Mouse (Mus musculus) liver (tissue): Measurements from ENCODE around the gene Orai3.

ENCODE experiments used
- DNase-seq: peaks from one replicate; pipeline ENCODE4 v3.0.0-alpha.2; 2020; ENCODE audit warnings: mixed read lengths

The Orai3 gene

DNA sequence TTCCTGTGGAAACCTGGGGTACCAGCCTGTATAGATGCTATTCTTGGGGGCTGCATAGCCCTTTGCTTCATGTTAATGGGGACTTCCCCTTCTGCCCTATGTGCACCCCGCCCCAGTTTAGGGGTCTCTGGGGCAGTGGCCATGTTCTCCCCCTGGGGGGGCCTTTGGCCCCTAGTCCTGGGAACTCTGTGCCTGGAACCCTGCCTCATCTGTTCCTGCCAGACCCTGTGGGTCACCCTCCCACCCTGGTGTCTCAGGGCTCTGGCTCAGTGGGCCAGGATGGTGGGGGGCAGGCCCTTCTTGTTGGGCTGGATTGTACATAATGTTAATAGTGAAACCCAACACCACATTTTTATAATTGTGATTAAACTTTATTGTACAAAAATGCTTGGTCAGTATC lies 30.1 kb downstream of the Orai3 start:
- DNase-seq = no peak

DNA sequence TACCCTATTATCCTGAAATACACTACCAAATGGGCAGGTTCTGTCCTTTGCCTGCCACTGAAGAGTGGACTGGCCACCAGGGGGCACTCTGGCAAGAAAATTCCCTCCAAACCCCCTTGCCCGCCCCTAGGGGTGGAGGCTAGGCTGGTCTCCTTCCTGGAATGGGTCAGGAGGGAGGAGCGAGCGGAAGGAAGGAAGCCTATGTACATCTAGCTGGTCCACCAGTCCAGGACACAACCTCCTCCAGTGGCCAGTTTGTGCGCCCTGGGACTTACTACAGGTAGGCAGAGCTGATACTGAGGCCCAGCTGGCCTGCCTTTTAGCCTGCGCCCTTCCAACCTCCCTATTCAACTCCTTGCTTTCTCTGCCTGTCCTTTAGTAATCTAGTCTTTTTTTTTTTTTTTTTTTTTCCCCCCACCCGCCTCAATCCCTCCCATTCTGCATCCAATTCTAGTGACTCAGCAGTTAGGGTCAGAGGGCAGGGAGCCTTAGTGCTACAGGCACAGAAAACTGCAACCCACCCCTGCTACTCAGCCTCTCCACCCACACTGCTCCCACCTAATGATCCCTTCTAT lies 30.9 kb downstream of the Orai3 start, which contains the start of gene Hsd3b7:
Hsd3b7 (plus strand) TSS at position 170 of the 575 bp plus-strand sequence.
- DNase-seq = peak; percentile 88

DNA sequence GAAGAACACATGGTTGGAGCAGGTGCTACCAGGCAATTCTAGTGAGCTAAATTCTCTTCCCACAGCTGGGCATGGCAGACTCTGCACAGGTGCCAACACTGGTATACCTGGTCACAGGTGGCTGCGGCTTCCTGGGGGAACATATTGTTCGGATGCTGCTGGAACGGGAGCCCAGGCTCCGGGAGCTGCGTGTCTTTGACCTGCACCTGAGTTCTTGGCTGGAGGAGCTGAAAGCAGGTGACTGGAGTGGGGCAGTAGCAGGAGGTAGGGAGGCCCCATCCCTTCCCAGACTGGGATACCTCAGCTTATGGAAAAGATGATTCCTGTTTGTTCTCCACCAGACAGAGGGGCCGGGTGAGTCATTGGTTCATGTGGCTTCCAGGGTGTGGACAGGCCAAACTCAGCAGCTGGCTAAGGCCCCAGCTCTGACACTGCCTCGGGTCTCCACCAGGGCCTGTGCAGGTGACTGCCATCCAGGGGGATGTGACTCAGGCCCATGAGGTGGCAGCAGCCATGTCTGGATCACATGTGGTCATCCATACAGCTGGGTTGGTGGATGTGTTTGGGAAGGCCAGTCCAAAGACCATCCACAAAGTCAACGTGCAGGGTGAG lies 31.5 kb downstream of the Orai3 start:
- no peak for DNase-seq

DNA sequence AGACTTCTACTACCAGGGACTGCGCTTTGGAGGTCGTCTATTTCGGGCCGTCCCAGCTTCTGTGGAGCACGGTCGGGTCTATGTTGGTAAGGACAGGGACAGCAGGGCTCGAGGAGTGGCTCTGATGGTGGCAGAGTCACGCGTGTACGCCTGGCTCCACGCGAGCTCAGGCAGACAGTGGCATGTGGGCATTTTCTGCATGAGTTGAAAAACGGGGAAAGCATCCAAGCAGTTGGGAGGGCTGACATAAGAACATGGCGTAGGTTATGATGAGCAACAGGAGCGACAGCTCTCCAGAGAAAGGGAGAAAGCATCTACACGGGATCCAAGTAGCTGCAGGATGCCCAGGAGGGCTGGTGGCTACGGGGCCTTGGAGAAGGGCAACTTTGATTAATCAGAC lies 32.7 kb downstream of the Orai3 start:
- DNase-seq = no peak

DNA sequence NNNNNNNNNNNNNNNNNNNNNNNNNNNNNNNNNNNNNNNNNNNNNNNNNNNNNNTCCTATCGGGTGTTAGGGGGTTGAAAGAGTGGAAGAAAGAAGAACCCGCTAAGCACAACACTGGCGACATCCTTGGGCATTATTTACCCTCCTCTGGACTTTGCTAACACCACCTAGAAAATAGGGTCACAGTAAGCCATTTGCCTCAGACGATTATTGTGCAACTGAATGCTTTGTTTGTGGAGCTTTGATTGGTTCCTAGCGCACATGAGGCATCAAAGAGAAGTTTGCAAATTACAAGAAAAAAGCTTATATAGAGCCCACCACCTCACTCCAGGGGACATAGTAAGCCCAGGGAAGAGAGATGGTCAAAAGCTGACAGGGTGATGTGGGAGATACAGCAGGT lies 39.2 kb downstream of the Orai3 start:
- no peak for DNase-seq

DNA sequence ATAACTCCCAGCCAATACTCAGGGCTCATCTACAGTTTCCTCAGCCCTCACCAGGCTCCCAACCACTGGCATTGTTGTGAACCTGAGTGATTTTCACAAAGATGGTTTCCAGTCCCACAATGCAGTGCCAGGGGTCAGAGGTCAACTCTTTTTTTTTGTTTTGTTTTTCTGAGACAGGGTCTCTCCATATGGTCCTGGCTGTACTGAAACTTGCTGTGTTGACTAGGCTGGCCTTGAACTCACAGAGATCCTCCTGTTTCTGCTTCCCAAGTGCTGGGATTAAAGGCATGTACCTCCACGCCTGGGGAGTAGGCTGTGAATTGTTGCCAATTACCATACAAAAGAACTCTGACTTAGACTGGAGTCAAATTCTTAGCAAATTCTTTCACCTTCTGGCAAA lies 40.2 kb downstream of the Orai3 start:
- DNase-seq = no peak

DNA sequence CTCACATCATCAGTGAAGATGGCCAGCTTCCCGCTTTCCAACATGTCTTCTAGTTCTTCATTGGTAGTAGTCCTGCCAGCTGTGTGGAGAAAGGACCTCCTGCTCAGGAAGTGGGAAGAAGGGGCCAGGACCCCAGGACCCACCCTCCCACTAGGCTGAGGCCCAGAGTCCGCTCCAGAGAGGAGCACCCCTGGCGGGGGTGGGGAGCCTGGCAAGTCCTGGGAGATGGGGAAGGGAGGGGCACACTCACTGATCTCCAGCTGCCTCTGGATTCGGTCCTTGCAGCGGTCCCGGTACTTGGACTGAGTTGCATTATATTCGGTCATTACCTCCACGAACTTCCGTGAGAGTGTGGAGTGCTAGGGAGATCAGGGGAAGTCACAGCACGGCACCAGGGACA lies 41.0 kb downstream of the Orai3 start:
- DNase-seq = no peak

DNA sequence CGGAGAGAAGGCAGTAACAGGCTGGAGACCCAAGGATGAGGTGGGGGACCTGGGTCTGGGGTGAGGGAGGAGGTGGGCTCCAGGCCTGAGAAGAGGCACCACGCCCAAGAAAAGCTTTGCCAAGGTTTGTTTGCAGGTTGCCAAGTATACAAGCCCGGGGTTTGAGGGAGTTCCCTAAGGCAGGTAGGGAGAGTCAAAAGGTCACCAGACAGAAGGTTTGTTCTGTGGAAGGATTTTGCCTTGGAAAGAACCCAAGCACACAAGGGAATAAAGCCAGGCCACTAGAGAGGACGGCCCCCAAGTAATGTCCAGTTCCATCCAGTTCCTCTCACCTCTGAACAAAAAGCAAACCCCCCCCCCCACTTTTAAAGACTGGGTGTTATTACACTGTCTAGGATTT lies 41.6 kb downstream of the Orai3 start:
- no peak for DNase-seq

DNA sequence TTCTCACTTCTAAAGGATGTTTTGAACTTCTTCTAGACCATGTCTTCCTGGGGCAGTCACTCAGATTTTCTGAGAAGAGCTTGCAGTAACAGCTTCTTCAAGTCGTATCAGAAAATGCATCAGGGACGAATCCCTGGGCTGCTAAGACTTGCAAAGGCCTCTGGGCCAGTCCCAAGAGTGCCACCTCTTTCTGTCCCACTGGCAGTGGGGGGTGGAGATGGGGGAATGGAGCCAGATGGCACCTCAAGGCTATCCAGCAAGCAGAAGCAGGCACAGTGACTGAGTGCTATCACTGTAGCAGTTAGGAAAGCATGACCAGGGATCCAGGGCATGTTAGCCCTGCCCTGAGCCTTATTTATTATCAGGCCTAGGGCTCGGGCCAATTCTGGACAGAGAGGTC lies 42.7 kb downstream of the Orai3 start:
- no peak for DNase-seq

DNA sequence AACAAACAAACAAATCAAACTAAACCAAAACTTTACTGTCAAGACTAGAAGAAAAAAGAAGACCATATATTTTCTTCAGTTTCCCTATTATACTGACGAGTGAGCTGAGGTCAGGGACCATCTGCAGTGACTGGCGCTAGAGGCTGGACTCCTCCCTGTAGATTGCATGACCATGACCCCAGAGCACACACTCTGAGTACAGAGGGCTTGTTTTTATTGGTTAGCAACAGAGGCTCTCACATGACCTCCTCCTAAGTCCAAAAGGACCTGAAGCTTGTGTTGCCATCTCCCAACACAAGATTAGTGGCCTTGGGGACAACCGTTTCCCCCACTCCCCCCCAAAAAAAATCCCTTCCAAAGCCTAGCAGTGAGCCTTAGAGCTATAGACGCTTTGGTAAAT lies 44.2 kb downstream of the Orai3 start:
- no peak for DNase-seq

DNA sequence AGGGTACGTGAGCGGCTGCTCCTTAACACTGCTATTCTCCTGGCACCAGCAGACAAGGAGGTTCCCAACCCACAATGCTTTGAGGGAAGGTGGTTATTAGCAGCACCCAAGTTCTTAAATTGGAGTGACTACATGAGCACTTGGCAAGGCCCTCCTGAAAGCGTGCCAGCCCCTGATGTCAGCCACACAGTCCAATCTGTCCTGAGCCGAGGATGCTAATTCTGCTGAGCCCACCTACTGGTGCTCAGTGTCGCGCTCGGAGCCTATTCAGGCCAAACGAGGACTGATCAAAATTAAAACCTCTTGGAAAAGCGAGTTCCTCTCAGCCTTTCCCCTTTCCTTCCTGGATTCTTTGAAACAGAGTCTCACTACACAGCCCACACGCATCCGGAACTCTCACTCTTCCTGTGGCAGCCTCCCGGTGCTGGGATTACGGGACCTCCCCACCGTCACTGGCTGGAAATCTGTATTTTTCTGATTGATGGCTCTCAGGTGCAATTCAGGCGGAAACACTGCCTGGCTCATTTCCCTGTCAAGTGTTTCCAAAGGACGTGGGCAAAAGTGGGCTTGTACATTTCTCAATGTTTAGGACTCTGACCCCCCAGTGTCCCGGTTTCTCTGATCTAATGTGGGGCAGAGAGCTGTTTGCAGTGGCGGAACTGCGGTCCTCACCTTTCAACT lies 44.8 kb downstream of the Orai3 start:
- DNase-seq = no peak

DNA sequence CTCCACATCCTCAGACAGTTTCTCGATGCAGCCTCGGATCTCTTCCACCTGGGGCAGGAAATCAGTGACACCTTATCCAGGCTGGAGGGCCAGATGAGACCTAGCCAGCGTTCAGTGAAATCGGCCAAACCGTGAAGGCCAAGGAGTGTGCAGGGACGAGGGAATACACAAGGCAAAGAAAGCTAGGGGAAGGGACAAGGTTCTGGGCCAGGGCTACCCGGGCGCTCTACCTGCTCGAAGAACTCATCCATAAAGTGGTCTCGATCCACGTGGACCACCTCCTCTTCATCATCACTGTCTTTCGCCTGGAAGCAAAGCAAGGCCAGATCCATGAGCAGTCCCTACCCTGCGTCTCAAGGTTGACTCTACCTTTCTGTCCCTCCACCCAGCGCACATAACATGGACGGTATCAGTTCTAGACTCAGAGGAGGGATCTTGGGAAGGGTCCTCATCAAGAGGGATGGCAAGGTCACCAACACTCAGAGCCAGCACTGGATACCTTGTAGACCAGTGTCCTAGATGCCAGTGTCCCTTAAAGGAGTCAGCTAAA lies 45.6 kb downstream of the Orai3 start:
- DNase-seq = no peak

DNA sequence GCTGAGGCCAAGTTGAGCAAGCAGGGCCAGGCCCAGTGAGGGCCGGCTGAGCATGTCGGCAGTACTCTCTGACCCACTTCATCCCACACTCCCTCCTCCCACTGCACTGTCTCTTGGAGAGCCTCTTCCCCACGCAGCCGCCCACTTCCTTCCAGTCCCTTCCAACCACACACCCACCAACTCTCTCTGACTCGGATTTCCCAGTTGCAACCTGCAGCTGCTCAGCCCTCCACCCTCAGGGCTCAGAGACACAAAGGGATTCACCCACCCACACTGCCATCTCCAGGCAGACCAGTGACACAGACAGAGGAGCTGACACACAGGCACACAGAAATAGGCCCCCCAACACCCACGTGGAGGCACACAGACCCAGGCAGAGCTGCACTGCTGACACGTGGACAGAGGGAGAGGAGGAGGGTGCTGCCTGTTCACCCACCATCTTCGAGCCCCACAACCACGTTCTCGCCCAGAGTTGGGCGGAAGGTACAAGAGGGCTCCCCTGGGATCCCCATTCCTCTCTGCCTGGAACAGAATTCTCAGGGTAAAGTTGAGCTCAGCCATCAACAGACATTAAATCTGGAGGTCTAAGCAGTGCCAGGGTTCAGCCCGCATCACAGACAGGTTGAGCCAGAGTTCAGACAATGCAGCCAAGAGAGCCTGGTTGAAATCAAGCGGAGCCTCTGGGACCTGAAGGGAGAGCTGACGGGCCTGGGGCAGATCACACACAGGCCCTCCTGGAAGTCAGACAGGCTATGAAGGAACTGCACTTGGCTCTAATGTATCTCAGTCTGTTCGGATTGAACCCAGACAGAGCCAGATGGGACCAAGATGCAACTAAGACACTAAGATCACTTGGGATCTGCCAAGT lies 46.6 kb downstream of the Orai3 start:
- peak; percentile 49 for DNase-seq

DNA sequence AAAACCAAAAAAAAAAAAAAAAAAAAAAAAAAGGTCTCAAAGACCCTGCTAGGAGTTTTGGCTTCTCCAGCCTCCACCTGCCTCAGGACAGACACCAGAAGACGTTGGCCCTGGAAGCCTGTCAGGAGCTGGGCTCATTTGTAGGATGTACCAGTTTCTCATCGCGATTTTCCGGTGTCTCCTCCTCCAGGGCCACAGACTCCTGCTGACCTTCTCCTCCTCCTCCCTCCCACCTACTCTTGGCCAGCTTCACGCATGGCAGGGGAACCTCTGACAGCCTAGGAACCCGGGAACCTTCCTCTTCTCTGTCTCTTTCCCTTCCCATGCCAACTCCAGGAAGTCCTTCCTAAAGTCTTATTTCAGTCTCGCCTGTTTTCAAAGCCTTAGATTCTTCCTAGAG lies 47.4 kb downstream of the Orai3 start:
- DNase-seq = no peak

DNA sequence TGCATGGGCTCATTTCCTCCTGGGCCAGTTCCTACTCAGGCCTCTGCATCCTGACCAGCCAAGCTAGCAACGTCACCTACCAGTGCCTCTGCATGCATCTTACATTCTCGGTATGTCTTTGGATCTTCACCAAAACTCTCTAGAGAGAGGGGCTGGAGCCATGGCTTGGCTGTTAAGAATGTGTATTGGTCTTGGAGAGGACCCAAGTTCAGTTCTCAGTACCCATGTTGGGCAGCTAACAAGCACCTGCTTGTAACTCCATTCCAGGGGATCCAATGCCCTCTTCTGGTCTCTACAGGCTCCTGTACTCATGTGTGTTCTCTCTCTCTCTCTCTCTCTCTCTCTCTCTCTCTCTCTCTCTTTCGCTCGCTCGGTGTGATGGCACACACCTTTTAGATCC lies 48.2 kb downstream of the Orai3 start:
- DNase-seq = no peak

DNA sequence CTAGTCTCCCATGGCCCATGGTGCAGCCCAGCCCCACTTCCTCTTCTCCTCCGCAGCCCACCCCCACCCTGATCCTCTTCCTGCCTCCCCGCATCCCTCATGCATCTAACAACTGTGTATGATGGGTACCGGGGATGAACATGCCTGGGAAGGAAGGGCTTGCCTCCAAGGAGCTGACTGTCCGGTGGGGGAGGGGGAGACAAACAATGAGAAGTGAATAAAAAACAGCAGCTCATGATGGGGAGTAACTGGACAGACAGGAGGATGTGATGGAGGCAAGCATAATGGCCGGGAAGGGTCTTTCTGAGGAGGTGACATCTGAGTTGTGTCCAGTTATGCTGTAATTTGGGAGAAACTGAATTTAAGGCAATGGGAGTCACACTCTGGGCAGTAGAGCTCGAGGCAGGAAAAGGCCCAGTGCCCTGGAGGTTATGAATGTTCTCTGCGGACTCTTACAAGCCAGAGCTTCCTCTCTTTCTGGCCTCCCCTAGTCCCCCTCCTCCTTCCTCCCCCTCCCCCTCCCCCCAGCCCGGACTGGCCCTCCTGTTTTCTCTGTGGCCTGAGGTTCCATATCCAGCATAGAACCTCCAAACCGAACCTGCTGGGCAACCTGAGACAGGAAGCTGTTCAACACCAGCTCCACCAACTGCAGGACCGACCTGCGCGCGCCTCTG lies 51.4 kb downstream of the Orai3 start:
- no peak for DNase-seq

DNA sequence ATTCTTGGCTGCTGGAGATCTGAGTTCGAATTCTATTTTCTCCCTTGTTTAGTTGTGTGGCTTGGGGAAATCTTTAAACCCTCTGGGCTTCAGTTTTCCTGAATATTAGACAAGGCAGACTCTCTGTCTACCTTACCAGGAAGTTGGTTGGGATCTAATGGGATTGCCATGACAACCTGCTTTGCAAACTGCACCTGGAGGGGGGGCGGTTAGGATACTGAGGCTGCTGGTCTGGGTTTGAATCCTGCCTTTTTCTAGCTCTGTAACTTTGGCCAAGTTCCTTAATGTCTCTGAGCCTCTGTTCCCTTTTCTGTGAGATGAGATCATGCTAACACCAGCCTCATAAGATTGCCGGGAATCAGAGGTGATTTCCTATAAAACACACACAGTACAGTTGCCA lies 52.9 kb downstream of the Orai3 start:
- no peak for DNase-seq

DNA sequence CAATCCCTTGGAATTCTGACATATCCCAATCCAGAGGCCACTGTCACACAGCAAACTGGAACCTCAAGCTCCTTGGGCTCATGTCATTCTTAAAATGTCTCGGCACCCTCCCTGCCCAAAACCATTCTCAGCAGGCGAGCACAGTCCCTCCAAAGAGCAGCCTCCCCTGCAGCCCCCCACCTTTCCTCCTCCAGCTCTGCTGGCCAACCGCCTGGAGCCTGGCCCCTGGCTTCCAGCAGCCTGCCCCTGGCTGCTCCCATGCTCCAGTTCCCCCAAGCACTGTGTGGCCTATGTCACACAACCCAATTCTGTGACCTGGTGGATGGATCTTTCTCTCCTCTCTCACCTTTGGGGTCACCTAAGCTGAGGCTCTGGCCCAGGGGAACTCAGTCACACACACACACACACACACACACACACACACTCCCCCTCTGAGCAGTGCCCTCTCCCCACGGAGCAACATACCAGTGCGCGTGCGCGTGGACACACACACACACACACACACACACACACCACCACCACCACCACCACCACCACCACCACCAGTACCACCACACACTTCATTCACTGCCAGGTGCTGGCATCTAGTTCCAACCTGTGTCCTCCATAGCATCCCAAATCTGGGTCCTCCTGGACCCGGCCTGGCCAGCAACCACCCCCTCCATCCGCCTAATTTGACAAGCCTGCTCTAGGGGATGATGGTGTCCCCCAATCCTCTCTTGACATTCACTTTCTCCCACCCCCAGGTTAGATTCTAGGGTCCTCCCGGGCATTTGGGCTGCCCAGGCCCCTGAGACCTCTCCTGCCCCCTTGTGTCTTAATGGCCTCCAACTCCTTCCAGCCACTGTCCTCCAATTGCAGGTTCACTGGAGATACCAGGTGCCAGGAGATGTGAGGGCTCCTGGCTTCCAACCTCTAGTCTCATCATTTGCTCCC lies 53.9 kb downstream of the Orai3 start:
- DNase-seq = peak; percentile 2

DNA sequence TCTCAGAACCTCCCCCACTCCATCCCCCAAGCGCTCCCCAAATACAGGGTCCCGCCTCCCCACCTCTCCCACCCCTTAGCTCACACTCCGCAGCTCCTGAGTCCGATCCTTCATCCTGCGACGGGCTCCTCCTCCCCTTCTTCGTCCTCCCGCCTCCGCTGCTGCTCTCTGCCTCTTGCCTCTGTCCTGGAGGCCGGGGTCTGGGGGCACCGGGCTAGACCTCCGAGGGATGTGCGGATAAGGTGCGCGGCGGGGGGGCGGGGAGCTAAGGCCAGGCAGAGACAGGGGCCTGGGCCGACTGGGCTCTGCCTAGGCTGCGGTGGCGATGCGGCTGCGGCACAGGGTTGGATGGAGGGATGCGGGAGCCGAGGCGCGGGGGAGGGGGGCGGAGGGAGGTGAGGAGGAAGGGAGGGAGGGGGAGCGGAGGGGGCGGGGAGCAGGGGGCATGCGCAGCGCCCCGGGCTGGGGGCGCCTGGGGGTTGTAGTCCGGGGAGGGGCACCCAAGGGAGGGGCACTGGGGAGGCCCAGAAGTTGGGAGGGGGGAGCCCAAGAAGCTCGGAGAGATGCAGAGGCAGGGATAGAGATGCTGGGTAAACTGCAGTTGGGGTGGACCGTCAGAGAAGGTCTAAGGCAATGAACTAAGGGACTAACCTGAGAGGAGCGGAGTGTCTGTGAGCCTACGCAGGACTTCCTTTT lies 54.7 kb downstream of the Orai3 start, which contains the start of the genes Stx4a and Stx1b:
Stx4a (plus strand) TSS at position 119 of the 696 bp plus-strand sequence.
Stx1b (minus strand) TSS at position 374 of the 696 bp plus-strand sequence.
- DNase-seq = peak; percentile 38
